Mouse (Mus musculus): ENCODE measurements around the gene Rasgef1b. TPM values are rescaled to one million over a fixed set of nuclear protein-coding genes. Genes with fewer than 3 reads are reported as not detected.

The Rasgef1b gene
- polyA plus RNA-seq, 1 experiment from 2014 or later = 16.3 TPM

GRCm38 (mm10) chr5:99385737-99386136, 343.1 kb downstream of the Rasgef1b start:
- Histone ChIP-seq H3K4me3 (no peak overlapping the region), H3K27ac (no peak overlapping the region), H3K36me3 (no peaks in the 10 kb centered on the region), H3K27me3 (no peaks in the 10 kb centered on the region), H3K4me1 (peaks cover 24% of the 10 kb centered on the region), H3K9me3 (no peaks in the 10 kb centered on the region), H3K9ac (no peak overlapping the region), H3K4me2 (no peak overlapping the region)
- 66% methylated on average over 8 of the region's 8 CpGs for WGBS
- ATAC-seq (ENCODE audit: borderline replicate concordance, extremely low read depth, low FRiP score, low TSS enrichment) = no peak

GRCm38 (mm10) chr5:99385090-99385489, 343.8 kb downstream of the Rasgef1b start:
- ATAC-seq (ENCODE audit: borderline replicate concordance, extremely low read depth, low FRiP score, low TSS enrichment) = no peak
- H3K4me2 ChIP-seq = no peak overlapping the region
- H3K9me3 ChIP-seq = no peaks in the 10 kb centered on the region
- H3K36me3 ChIP-seq = no peaks in the 10 kb centered on the region
- 69% methylated on average over 1 of the region's 1 CpGs for WGBS
- peaks cover 29% of the 10 kb centered on the region for H3K4me1 ChIP-seq
- no peak overlapping the region for H3K4me3 ChIP-seq
- no peak overlapping the region for H3K9ac ChIP-seq
- H3K27me3 ChIP-seq = no peaks in the 10 kb centered on the region
- H3K27ac ChIP-seq = no peak overlapping the region

- 63% methylated on average over 13 of the region's 13 CpGs for WGBS
- H3K4me1 ChIP-seq = peaks cover 37% of the 10 kb centered on the region
- H3K4me3 ChIP-seq = no peak overlapping the region
- ATAC-seq (ENCODE audit: borderline replicate concordance, extremely low read depth, low FRiP score, low TSS enrichment) = no peak
- no peaks in the 10 kb centered on the region for H3K9me3 ChIP-seq
- H3K27ac ChIP-seq = no peak overlapping the region
- no peak overlapping the region for H3K9ac ChIP-seq
- H3K4me2 ChIP-seq = no peak overlapping the region
- H3K36me3 ChIP-seq = no peaks in the 10 kb centered on the region
- no peaks in the 10 kb centered on the region for H3K27me3 ChIP-seq
Observed at GRCm38 (mm10) chr5:99383783-99384281, 345.0 kb downstream of the Rasgef1b start.

- no peak for ATAC-seq (ENCODE audit: borderline replicate concordance, extremely low read depth, low FRiP score, low TSS enrichment)
- WGBS = 57% methylated on average over 5 of the region's 5 CpGs
- peaks cover 30% of the 10 kb centered on the region for H3K4me1 ChIP-seq
Observed at GRCm38 (mm10) chr5:99382786-99383185, 346.1 kb downstream of the Rasgef1b start.

GRCm38 (mm10) chr5:99381639-99382038, 347.2 kb downstream of the Rasgef1b start:
- no peak overlapping the region for H3K27ac ChIP-seq
- H3K4me3 ChIP-seq = no peak overlapping the region
- no peak overlapping the region for H3K4me2 ChIP-seq
- no peaks in the 10 kb centered on the region for H3K9me3 ChIP-seq
- no peak for ATAC-seq (ENCODE audit: borderline replicate concordance, extremely low read depth, low FRiP score, low TSS enrichment)
- H3K27me3 ChIP-seq = no peaks in the 10 kb centered on the region
- H3K9ac ChIP-seq = no peak overlapping the region
- WGBS = 86% methylated on average over 2 of the region's 2 CpGs
- H3K36me3 ChIP-seq = no peaks in the 10 kb centered on the region
- peaks cover 20% of the 10 kb centered on the region for H3K4me1 ChIP-seq

More at GRCm38 (mm10) chr5:99382786-99383185, 346.1 kb downstream of the Rasgef1b start:
- Histone ChIP-seq H3K4me2 (no peak overlapping the region), H3K27ac (no peak overlapping the region), H3K36me3 (no peaks in the 10 kb centered on the region), H3K9me3 (no peaks in the 10 kb centered on the region), H3K4me3 (no peak overlapping the region), H3K27me3 (no peaks in the 10 kb centered on the region), H3K9ac (no peak overlapping the region)

- H3K4me2 ChIP-seq = no peak overlapping the region
- H3K27ac ChIP-seq = no peak overlapping the region
- no peaks in the 10 kb centered on the region for H3K27me3 ChIP-seq
- H3K9ac ChIP-seq = no peak overlapping the region
- H3K4me1 ChIP-seq = peaks cover 20% of the 10 kb centered on the region
- H3K9me3 ChIP-seq = no peaks in the 10 kb centered on the region
- H3K4me3 ChIP-seq = no peak overlapping the region
- no peaks in the 10 kb centered on the region for H3K36me3 ChIP-seq
- ATAC-seq (ENCODE audit: borderline replicate concordance, extremely low read depth, low FRiP score, low TSS enrichment) = no peak
- WGBS = 87% methylated on average over 9 of the region's 9 CpGs
Observed at GRCm38 (mm10) chr5:99380882-99381281, 348.0 kb downstream of the Rasgef1b start.

- no peak overlapping the region for H3K4me2 ChIP-seq
- H3K4me1 ChIP-seq = peaks cover 20% of the 10 kb centered on the region
- no peaks in the 10 kb centered on the region for H3K9me3 ChIP-seq
- no peaks in the 10 kb centered on the region for H3K36me3 ChIP-seq
- H3K27ac ChIP-seq = no peak overlapping the region
- ATAC-seq (ENCODE audit: borderline replicate concordance, extremely low read depth, low FRiP score, low TSS enrichment) = no peak
- H3K4me3 ChIP-seq = no peak overlapping the region
- 20% methylated on average over 12 of the region's 12 CpGs for WGBS
- no peaks in the 10 kb centered on the region for H3K27me3 ChIP-seq
- no peak overlapping the region for H3K9ac ChIP-seq
Observed at GRCm38 (mm10) chr5:99380166-99380565, 348.7 kb downstream of the Rasgef1b start.

- no peak for ATAC-seq (ENCODE audit: borderline replicate concordance, extremely low read depth, low FRiP score, low TSS enrichment)
- Histone ChIP-seq H3K9me3 (no peaks in the 10 kb centered on the region), H3K4me2 (no peak overlapping the region), H3K27ac (no peak overlapping the region), H3K4me3 (no peak overlapping the region), H3K9ac (no peak overlapping the region), H3K36me3 (no peaks in the 10 kb centered on the region), H3K4me1 (peaks cover 20% of the 10 kb centered on the region), H3K27me3 (no peaks in the 10 kb centered on the region)
- 62% methylated on average over 11 of the region's 11 CpGs for WGBS
Observed at GRCm38 (mm10) chr5:99378437-99379226, 350.2 kb downstream of the Rasgef1b start.

- no peak overlapping the region for H3K9ac ChIP-seq
- no peaks in the 10 kb centered on the region for H3K36me3 ChIP-seq
- H3K27ac ChIP-seq = no peak overlapping the region
- H3K27me3 ChIP-seq = no peaks in the 10 kb centered on the region
- no peaks in the 10 kb centered on the region for H3K9me3 ChIP-seq
- 47% methylated on average over 7 of the region's 7 CpGs for WGBS
- no peak overlapping the region for H3K4me3 ChIP-seq
- no peak overlapping the region for H3K4me2 ChIP-seq
- no peak for ATAC-seq (ENCODE audit: borderline replicate concordance, extremely low read depth, low FRiP score, low TSS enrichment)
- peaks cover 21% of the 10 kb centered on the region for H3K4me1 ChIP-seq
Observed at GRCm38 (mm10) chr5:99375725-99376124, 353.1 kb downstream of the Rasgef1b start.

GRCm38 (mm10) chr5:99374460-99374859, 354.4 kb downstream of the Rasgef1b start:
- Histone ChIP-seq H3K4me3 (no peak overlapping the region), H3K27me3 (no peaks in the 10 kb centered on the region), H3K9ac (no peak overlapping the region), H3K9me3 (no peaks in the 10 kb centered on the region), H3K36me3 (no peaks in the 10 kb centered on the region), H3K4me1 (peaks cover 12% of the 10 kb centered on the region; the same call in 1 of the 2 replicates), H3K4me2 (no peak overlapping the region), H3K27ac (no peak overlapping the region)
- no peak for ATAC-seq (ENCODE audit: borderline replicate concordance, extremely low read depth, low FRiP score, low TSS enrichment)
- 89% methylated on average over 6 of the region's 6 CpGs for WGBS

GRCm38 (mm10) chr5:99373570-99374151, 355.2 kb downstream of the Rasgef1b start:
- Histone ChIP-seq H3K9ac (no peak overlapping the region), H3K4me1 (peaks cover 4% of the 10 kb centered on the region; the same call in 1 of the 2 replicates), H3K4me3 (no peak overlapping the region), H3K27ac (no peak overlapping the region), H3K27me3 (no peaks in the 10 kb centered on the region), H3K4me2 (no peak overlapping the region), H3K9me3 (no peaks in the 10 kb centered on the region), H3K36me3 (no peaks in the 10 kb centered on the region)
- ATAC-seq (ENCODE audit: borderline replicate concordance, extremely low read depth, low FRiP score, low TSS enrichment) = no peak
- 37% methylated on average over 8 of the region's 8 CpGs for WGBS

- no peak for ATAC-seq (ENCODE audit: borderline replicate concordance, extremely low read depth, low FRiP score, low TSS enrichment)
- no peaks in the 10 kb centered on the region for H3K27me3 ChIP-seq
- H3K4me1 ChIP-seq = peaks cover 4% of the 10 kb centered on the region; the same call in 1 of the 2 replicates
- no peaks in the 10 kb centered on the region for H3K36me3 ChIP-seq
- no peak overlapping the region for H3K27ac ChIP-seq
- H3K4me3 ChIP-seq = no peak overlapping the region
- H3K4me2 ChIP-seq = no peak overlapping the region
- H3K9ac ChIP-seq = no peak overlapping the region
- H3K9me3 ChIP-seq = no peaks in the 10 kb centered on the region
- 29% methylated on average over 5 of the region's 5 CpGs for WGBS
Observed at GRCm38 (mm10) chr5:99370636-99371035, 358.2 kb downstream of the Rasgef1b start.
